Mouse (Mus musculus) stomach, embryonic 14.5 days (tissue): ENCODE data around the gene Drc7. TPM values are rescaled to one million over a fixed set of nuclear protein-coding genes. Genes with fewer than 3 reads are reported as not detected.

ENCODE experiments used
- ATAC-seq: fragments of 200-750 bp; cut with Nextera tagmentation; 2 replicates; pipeline ENCODE4 v1.8.0; 2017; ENCODE audit warnings: low read depth, moderate TSS enrichment; ENCODE audit not compliant: insufficient number of reproducible peaks, insufficient read depth, low FRiP score
- H3K27ac ChIP-seq: fragments of 300-500 bp; sonication (generic); 2 replicates; pipeline ENCODE4 v1.5.1; 2014; ENCODE audit warnings: mild to moderate bottlenecking, low read length, moderate library complexity, mixed read lengths
- H3K27me3 ChIP-seq: fragments of 300-500 bp; sonication (generic); 2 replicates; pipeline ENCODE4 v1.6.1; 2014; ENCODE audit warnings: low read length, control low read depth, mixed read lengths; ENCODE audit not compliant: control insufficient read depth, insufficient read depth
- H3K36me3 ChIP-seq: fragments of 300-500 bp; sonication (generic); 2 replicates; pipeline ENCODE4 v1.6.1; 2014; ENCODE audit warnings: mild to moderate bottlenecking, control low read depth, low read length, moderate library complexity, mixed read lengths; ENCODE audit not compliant: control insufficient read depth, insufficient read depth
- H3K4me1 ChIP-seq: fragments of 300-500 bp; sonication (generic); 2 replicates; pipeline ENCODE4 v1.6.1; 2014; ENCODE audit warnings: low read length, control low read depth, mixed read lengths; ENCODE audit not compliant: control insufficient read depth, insufficient read depth
- H3K4me2 ChIP-seq: fragments of 300-500 bp; sonication (generic); replicated peaks from 2 replicates; pipeline ENCODE4 v1.6.1; 2014; ENCODE audit warnings: low read depth, low read length, control low read depth
- H3K4me3 ChIP-seq: fragments of 300-500 bp; sonication (generic); 2 replicates; pipeline ENCODE4 v1.5.1; 2014; ENCODE audit warnings: low read depth, low read length, control low read depth
- H3K9ac ChIP-seq: fragments of 300-500 bp; sonication (generic); replicated peaks from 2 replicates; pipeline ENCODE4 v1.6.1; 2014; ENCODE audit warnings: low read depth, mild to moderate bottlenecking, control low read depth, low read length, moderate library complexity, mixed read lengths
- H3K9me3 ChIP-seq: fragments of 300-500 bp; sonication (generic); 2 replicates; pipeline ENCODE4 v1.6.1; 2016; ENCODE audit warnings: low read depth, low read length, control low read depth; ENCODE audit not compliant: control insufficient read depth
- WGBS: fragments of 180-500 bp; shearing (Covaris S2); extraction: QIAGEN DNeasy Blood & Tissue Kit; methylation state at CpG from one replicate; pipeline ENCODE4 v1.1.7; 2014; 5-methylcytosine and 5-hydroxymethylcytosine counted together
- polyA plus RNA-seq: library from polyadenylated mRNA; unstranded; fragments of >200 nt; fragmentation: Nextera tagmentation; extraction: Ambion mirVana; gene quantifications from 2 replicates; pipeline ENCODE4 v1.2.1, GENCODE M21; 2014

Drc7 gene
- polyA plus RNA-seq, 1 experiment from 2014 or later, result not detected

DNA sequence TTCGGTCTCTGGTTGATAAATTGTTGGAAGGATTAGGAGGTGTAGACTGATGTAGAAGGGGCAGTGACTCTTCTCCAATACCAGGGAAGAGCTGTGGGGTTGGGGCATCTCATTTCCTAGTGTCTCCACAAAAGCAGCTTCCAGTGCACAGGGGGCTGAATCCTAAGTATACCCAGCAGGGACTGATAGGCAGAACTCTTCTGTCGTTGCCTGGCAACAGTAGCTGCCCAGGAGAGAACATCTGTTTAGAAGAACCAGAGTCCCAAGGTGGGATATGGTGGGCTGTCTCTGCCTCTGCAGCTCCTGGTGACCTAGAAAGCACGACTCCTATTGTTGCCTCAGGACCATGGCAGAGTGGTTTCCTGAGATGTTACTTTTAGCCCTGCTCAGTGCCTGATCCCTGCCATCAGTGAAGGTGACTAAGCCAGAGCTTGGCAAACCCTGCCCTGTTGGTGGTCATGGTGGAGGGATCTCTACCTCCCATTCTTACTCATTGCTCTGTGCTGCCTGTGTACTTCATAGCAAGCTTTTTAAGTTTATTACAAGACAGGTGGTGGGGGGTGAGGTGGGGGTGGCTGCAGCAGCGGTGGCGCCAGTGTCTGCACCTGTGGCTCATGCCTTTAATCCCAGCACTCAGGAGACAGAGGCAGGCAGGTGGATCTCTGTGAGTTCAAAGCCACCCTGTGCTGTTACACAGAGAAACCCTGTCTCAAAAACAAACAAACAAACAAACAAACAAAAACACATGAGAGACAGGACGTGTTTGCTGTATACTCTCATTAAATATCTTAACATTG, 6.8 kb upstream of the Drc7 start:
- no peak overlapping the region for H3K9ac ChIP-seq
- no peaks in the 10 kb centered on the region for H3K9me3 ChIP-seq
- no peaks in the 10 kb centered on the region for H3K4me1 ChIP-seq
- no peak overlapping the region for H3K4me2 ChIP-seq
- WGBS, result 68% methylated on average over 6 of the region's 6 CpGs
- H3K27ac ChIP-seq, result no peak overlapping the region
- H3K4me3 ChIP-seq, result no peak overlapping the region
- H3K36me3 ChIP-seq, result no peaks in the 10 kb centered on the region
- no peaks in the 10 kb centered on the region for H3K27me3 ChIP-seq
- no peak for ATAC-seq

- Histone ChIP-seq H3K27me3 (no peaks in the 10 kb centered on the region), H3K4me3 (no peak overlapping the region), H3K4me1 (no peaks in the 10 kb centered on the region), H3K9ac (no peak overlapping the region), H3K9me3 (no peaks in the 10 kb centered on the region), H3K36me3 (no peaks in the 10 kb centered on the region), H3K27ac (no peak overlapping the region), H3K4me2 (no peak overlapping the region)
- ATAC-seq, result no peak
- 61% methylated on average over 2 of the region's 2 CpGs for WGBS
These were observed 5.3 kb upstream of the Drc7 start for GRCm38 (mm10) chr8:95049636-95050035.

DNA sequence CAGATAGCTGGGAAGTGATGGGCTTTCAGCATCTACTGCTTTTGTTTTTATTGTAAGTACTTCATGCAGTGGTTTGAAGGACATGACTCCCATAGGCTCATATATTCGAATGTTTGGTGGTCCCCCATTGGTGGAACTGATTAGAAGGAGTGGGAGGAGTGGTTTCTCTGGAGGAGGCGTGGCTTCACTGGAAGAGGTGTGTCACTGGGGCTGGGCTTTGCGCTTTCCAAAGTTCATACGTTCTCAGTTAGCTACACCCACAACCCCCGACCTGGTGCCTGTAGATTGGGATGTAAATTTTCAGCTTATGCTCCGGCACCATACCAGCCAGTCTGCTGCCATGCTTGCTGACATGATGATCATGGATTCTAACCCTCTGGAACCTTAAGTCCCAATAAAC, 465 bp upstream of the Drc7 start:
- H3K4me2 ChIP-seq, result no peak overlapping the region
- H3K4me3 ChIP-seq, result no peak overlapping the region
- 0 out of 2 replicates have a peak, but pooled peaks have one; percentile 42 for ATAC-seq
- H3K9me3 ChIP-seq, result no peaks in the 10 kb centered on the region
- WGBS, result 58% methylated on average over 6 of the region's 6 CpGs
- H3K4me1 ChIP-seq, result no peaks in the 10 kb centered on the region
- H3K9ac ChIP-seq, result no peak overlapping the region
- H3K36me3 ChIP-seq, result no peaks in the 10 kb centered on the region
- no peak overlapping the region for H3K27ac ChIP-seq
- H3K27me3 ChIP-seq, result no peaks in the 10 kb centered on the region

GRCm38 (mm10) chr8:95056414-95056813, 1.5 kb downstream of the Drc7 start:
- 77% methylated on average over 5 of the region's 5 CpGs for WGBS
- no peak for ATAC-seq

GRCm38 (mm10) chr8:95058661-95059060, 3.8 kb downstream of the Drc7 start:
- no peak for ATAC-seq
- H3K9ac ChIP-seq, result no peak overlapping the region
- no peak overlapping the region for H3K4me3 ChIP-seq
- H3K27me3 ChIP-seq, result no peaks in the 10 kb centered on the region
- no peaks in the 10 kb centered on the region for H3K36me3 ChIP-seq
- H3K27ac ChIP-seq, result no peak overlapping the region
- H3K4me2 ChIP-seq, result no peak overlapping the region
- H3K9me3 ChIP-seq, result no peaks in the 10 kb centered on the region
- H3K4me1 ChIP-seq, result no peaks in the 10 kb centered on the region
- WGBS, result 76% methylated on average over 6 of the region's 6 CpGs

More at GRCm38 (mm10) chr8:95056414-95056813, 1.5 kb downstream of the Drc7 start:
- Histone ChIP-seq H3K4me3 (no peak overlapping the region), H3K9ac (no peak overlapping the region), H3K9me3 (no peaks in the 10 kb centered on the region), H3K27ac (no peak overlapping the region), H3K27me3 (no peaks in the 10 kb centered on the region), H3K36me3 (no peaks in the 10 kb centered on the region), H3K4me1 (no peaks in the 10 kb centered on the region), H3K4me2 (no peak overlapping the region)

DNA sequence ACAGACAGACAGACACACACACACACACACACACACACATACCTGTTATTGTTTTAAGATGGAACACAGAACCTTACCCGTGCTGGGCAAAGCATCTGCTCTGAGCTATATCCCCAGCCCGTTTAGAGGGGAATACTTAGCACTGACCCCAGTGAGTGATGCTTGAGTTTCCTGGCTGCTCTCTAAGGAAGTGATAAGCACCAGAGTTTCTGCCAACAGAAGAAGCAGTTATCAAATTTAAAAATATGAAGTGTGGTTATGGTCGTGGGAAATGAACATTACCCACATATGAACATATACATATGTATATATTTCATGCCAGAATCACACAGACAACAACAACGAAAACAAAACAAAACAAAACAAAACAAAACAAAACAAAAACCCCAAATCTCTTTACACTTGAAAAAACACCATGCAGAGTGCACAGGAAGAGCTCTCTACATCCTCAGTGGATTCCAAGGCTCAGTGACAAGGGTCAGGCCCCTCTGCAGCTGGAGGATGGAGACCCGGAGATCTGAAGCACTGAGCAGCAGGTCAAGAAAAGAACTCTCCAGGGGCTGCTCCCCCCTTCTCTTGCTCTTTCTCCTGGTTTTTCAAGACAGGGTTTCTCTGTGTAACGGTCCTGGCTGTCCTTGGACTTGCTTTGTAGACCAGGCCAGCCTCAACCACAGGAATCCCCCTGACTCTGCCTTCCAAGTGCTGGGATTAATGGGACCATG, 5.1 kb downstream of the Drc7 start:
- H3K4me3 ChIP-seq, result no peak overlapping the region
- no peak for ATAC-seq
- 59% methylated on average over 6 of the region's 6 CpGs for WGBS
- H3K4me1 ChIP-seq, result no peaks in the 10 kb centered on the region
- H3K27me3 ChIP-seq, result no peaks in the 10 kb centered on the region
- H3K4me2 ChIP-seq, result no peak overlapping the region
- H3K9ac ChIP-seq, result no peak overlapping the region
- H3K36me3 ChIP-seq, result no peaks in the 10 kb centered on the region
- no peak overlapping the region for H3K27ac ChIP-seq
- H3K9me3 ChIP-seq, result no peaks in the 10 kb centered on the region

DNA sequence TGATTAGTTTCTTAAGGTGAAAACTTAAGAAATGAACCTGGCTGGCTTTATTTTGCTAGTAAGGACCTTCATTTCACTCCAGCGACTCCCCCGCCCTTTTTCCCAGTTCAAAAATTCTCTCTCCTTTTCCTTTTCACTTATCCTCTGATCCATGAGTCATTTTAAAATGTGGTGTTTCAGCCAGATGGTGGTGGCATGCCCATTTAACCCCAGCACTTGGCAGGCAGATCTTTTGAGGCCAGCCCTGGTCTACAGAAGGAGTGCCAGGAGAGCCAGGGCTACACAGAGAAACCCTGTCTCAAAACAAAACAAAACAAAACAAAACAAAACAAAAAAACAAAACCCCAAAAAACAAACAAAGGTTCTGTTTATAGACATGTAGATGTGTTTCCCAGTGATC, 9.6 kb downstream of the Drc7 start:
- H3K4me3 ChIP-seq, result no peak overlapping the region
- H3K9me3 ChIP-seq, result no peaks in the 10 kb centered on the region
- no peak overlapping the region for H3K4me2 ChIP-seq
- H3K27me3 ChIP-seq, result no peaks in the 10 kb centered on the region
- no peaks in the 10 kb centered on the region for H3K36me3 ChIP-seq
- no peak overlapping the region for H3K27ac ChIP-seq
- no peak for ATAC-seq
- H3K9ac ChIP-seq, result no peak overlapping the region
- no peaks in the 10 kb centered on the region for H3K4me1 ChIP-seq
- 74% methylated on average over 2 of the region's 2 CpGs for WGBS

GRCm38 (mm10) chr8:95067582-95067981, 12.7 kb downstream of the Drc7 start:
- Histone ChIP-seq H3K4me1 (no peaks in the 10 kb centered on the region), H3K27ac (no peak overlapping the region), H3K4me2 (no peak overlapping the region), H3K9me3 (no peaks in the 10 kb centered on the region), H3K27me3 (no peaks in the 10 kb centered on the region), H3K9ac (no peak overlapping the region), H3K4me3 (no peak overlapping the region), H3K36me3 (no peaks in the 10 kb centered on the region)
- ATAC-seq, result no peak
- 49% methylated on average over 3 of the region's 3 CpGs for WGBS
